ENCODE assay signal across 8 mouse cellular contexts in genomic region chr6:136543164-136543563, GRCm38 (mm10). TPM values are rescaled to one million over a fixed set of nuclear protein-coding genes. Genes with fewer than 3 reads are reported as not detected.
A peak's percentile ranks its signal among the peaks of the same experiment; 100 is the strongest.
DNase-seq lines count a peak whose midpoint lies in the region; ATAC-seq and TF ChIP-seq lines count a peak whose summit lies in the region.

No protein-coding gene starts in this region.

- no peaks in the 10 kb centered on the region for H3K9me3 ChIP-seq in forebrain, postnatal 0 days (ENCODE audit: low read length)
- no peaks in the 10 kb centered on the region for H3K9me3 ChIP-seq in hindbrain, embryonic 10.5 days
- H3K9me3 ChIP-seq in megakaryocyte, embryonic 14.5 days = no peaks in the 10 kb centered on the region
- H3K9me3 ChIP-seq in stomach, postnatal 0 days (ENCODE audit: control insufficient read depth, low read length) = no peaks in the 10 kb centered on the region

- peak overlapping the region; percentile 21 for H3K4me2 ChIP-seq in forebrain, postnatal 0 days (ENCODE audit: low read depth)
- peak overlapping the region; percentile 31 for H3K4me2 ChIP-seq in stomach, postnatal 0 days (replicated peaks; ENCODE audit: low read depth)

- H3K4me3 ChIP-seq in cerebellum, adult 2 months (replicated peaks; ENCODE audit: insufficient read depth, low read depth, low read length) = peak overlapping the region; percentile 12
- H3K4me3 ChIP-seq in forebrain, postnatal 0 days (ENCODE audit: low read depth, low read length) = no peak overlapping the region
- H3K4me3 ChIP-seq in hindbrain, embryonic 10.5 days = 0 out of 2 replicates have a peak overlapping the region, but pooled peaks have one; percentile 11
- H3K4me3 ChIP-seq in megakaryocyte, embryonic 14.5 days (replicated peaks) = peak overlapping the region; percentile 81
- H3K4me3 ChIP-seq in stomach, postnatal 0 days (ENCODE audit: low read depth, low read length) = no peak overlapping the region

- no peak for TF ChIP-seq CTCF in cerebellum, adult 2 months (IDR thresholded peaks at IDR 0.05; ENCODE audit: borderline replicate concordance, insufficient read depth, low read depth, low read length)
- TF ChIP-seq CTCF in forebrain, postnatal 0 days (IDR thresholded peaks at IDR 0.05; ENCODE audit: low read depth) = peak; percentile 30
- TF ChIP-seq CTCF in stomach, postnatal 0 days (IDR thresholded peaks at IDR 0.05; ENCODE audit: low read depth) = peak; percentile 23; the same call in 1 of the 2 replicates

- H3K36me3 ChIP-seq in forebrain, postnatal 0 days (ENCODE audit: insufficient read depth) = 0 out of 2 replicates have a peak, but pooled peaks cover 4% of the 10 kb centered on the region
- peaks cover 28% of the 10 kb centered on the region for H3K36me3 ChIP-seq in hindbrain, embryonic 10.5 days
- peaks cover 41% of the 10 kb centered on the region for H3K36me3 ChIP-seq in megakaryocyte, embryonic 14.5 days (replicated peaks; ENCODE audit: low read length)
- H3K36me3 ChIP-seq in stomach, postnatal 0 days (ENCODE audit: control insufficient read depth, insufficient read depth, low read length) = no peaks in the 10 kb centered on the region

- TF ChIP-seq EP300 in stomach, postnatal 0 days (optimal IDR thresholded peaks at IDR 0.05) = no peak

- WGBS in cerebellum, adult 2 months = 5% methylated on average over 6 of the region's 6 CpGs
- 3% methylated on average over 6 of the region's 6 CpGs for WGBS in forebrain, postnatal 0 days
- 17% methylated on average over 6 of the region's 6 CpGs for WGBS in hindbrain, embryonic 10.5 days
- WGBS in stomach, postnatal 0 days = 10% methylated on average over 6 of the region's 6 CpGs

- peak; percentile 36; the same call in 1 of the 2 replicates for TF ChIP-seq POLR2A in cerebellum, adult 2 months (IDR thresholded peaks at IDR 0.05; ENCODE audit: borderline replicate concordance, insufficient read depth, low read length)

- peak; percentile 85 for ATAC-seq in forebrain, postnatal 0 days
- peak; percentile 88 for ATAC-seq in stomach, postnatal 0 days (ENCODE audit: low FRiP score, low TSS enrichment)

- DNase-seq in layer of hippocampus, adult 11-12 months (ENCODE audit: low spot score) = peak; percentile 58
- no peak for DNase-seq in layer of hippocampus, postnatal 36 days
- peak; percentile 72 to 83 for DNase-seq in cerebellum, adult 2 months
- peak; percentile 73 for DNase-seq in forebrain, postnatal 0 days
- DNase-seq in hindbrain, embryonic 10.5 days (ENCODE audit: low spot score) = peak; percentile 79
- DNase-seq in left cerebral cortex, postnatal 4 days = peak; percentile 61
- peak; percentile 53 for DNase-seq in stomach, postnatal 0 days (ENCODE audit: low spot score)

- no peaks in the 10 kb centered on the region for H3K27me3 ChIP-seq in cerebellum, adult 2 months (ENCODE audit: control insufficient read depth, insufficient read depth, low read length)
- H3K27me3 ChIP-seq in forebrain, postnatal 0 days (ENCODE audit: insufficient read depth, low read length) = no peaks in the 10 kb centered on the region
- no peaks in the 10 kb centered on the region for H3K27me3 ChIP-seq in hindbrain, embryonic 10.5 days (ENCODE audit: insufficient read depth, poor library complexity, severe bottlenecking)
- H3K27me3 ChIP-seq in megakaryocyte, embryonic 14.5 days (replicated peaks) = no peaks in the 10 kb centered on the region
- H3K27me3 ChIP-seq in stomach, postnatal 0 days (ENCODE audit: control insufficient read depth, insufficient read depth, low read length) = no peaks in the 10 kb centered on the region

- H3K4me1 ChIP-seq in cerebellum, adult 2 months (ENCODE audit: control insufficient read depth, insufficient read depth, low read length) = peaks cover 13% of the 10 kb centered on the region
- peaks cover 15% of the 10 kb centered on the region for H3K4me1 ChIP-seq in forebrain, postnatal 0 days (ENCODE audit: insufficient read depth)
- H3K4me1 ChIP-seq in hindbrain, embryonic 10.5 days (replicated peaks) = peaks cover 63% of the 10 kb centered on the region
- peaks cover 69% of the 10 kb centered on the region for H3K4me1 ChIP-seq in megakaryocyte, embryonic 14.5 days
- H3K4me1 ChIP-seq in stomach, postnatal 0 days (replicated peaks; ENCODE audit: control insufficient read depth, insufficient read depth) = peaks cover 9% of the 10 kb centered on the region

- H3K9ac ChIP-seq in forebrain, postnatal 0 days = no peak overlapping the region
- H3K9ac ChIP-seq in stomach, postnatal 0 days (ENCODE audit: low read length) = 0 out of 2 replicates have a peak overlapping the region, but pooled peaks have one; percentile 27

- H3K27ac ChIP-seq in cerebellum, adult 2 months (ENCODE audit: insufficient read depth, low read length) = peak overlapping the region; percentile 18
- peak overlapping the region; percentile 65 for H3K27ac ChIP-seq in forebrain, postnatal 0 days (ENCODE audit: low read depth, low read length)
- H3K27ac ChIP-seq in hindbrain, embryonic 10.5 days = peak overlapping the region; percentile 87
- peak overlapping the region; percentile 63 for H3K27ac ChIP-seq in stomach, postnatal 0 days (replicated peaks)

- intact Hi-C loops in left cerebral cortex, postnatal 4 days (cut with DNase I) = no loop called here

RNA-seq across cellular contexts. Expression of gene Atf7ip, which starts 37.2 kb away (rescaled TPM):
- 100 to 1,000 TPM; 101 to 109 TPM for total RNA-seq in layer of hippocampus, postnatal 36 days (2021)
- polyA plus RNA-seq in cerebellum, adult 2 months (2012; rRNA removed) = 70.5 and 83.0 TPM in 2 replicates
- total RNA-seq in forebrain, postnatal 0 days (2014; rRNA removed) = 35.0 and 54.8 TPM in 2 replicates
- 12.6 and 23.5 TPM in 2 replicates for polyA plus RNA-seq in forebrain, postnatal 0 days (2015; fragmentation: Nextera tagmentation; extraction: Ambion mirVana)
- polyA plus RNA-seq in hindbrain, embryonic 10.5 days (2016; fragmentation: Nextera tagmentation; extraction: Ambion mirVana) = 41.8 and 47.2 TPM in 2 replicates
- total RNA-seq in left cerebral cortex, postnatal 4 days (2021) = 100 to 1,000 TPM; 142 TPM
- 4.6 and 12.1 TPM in 2 replicates for polyA plus RNA-seq in megakaryocyte, embryonic 14.5 days (2012; ENCODE audit: insufficient read depth, low replicate concordance)
- 8.4 and 9.5 TPM in 2 replicates for polyA plus RNA-seq in stomach, postnatal 0 days (2015; fragmentation: Nextera tagmentation; extraction: Ambion mirVana)

Comparison
In these comparisons a context has a peak if more than half of its experiments do, and no peak if none do; other contexts are left out.
1. DNase-seq: peak in layer of hippocampus, adult 11-12 months (single experiment), cerebellum, adult 2 months (2 of 2), forebrain, postnatal 0 days (single experiment), hindbrain, embryonic 10.5 days (single experiment), left cerebral cortex, postnatal 4 days (single experiment) and stomach, postnatal 0 days (single experiment); none in layer of hippocampus, postnatal 36 days (0 of 2).
2. H3K27ac ChIP-seq: peak in every context shown above with its lines; median percentile 87 in hindbrain, embryonic 10.5 days; 65 in forebrain, postnatal 0 days; 63 in stomach, postnatal 0 days; 18 in cerebellum, adult 2 months.
3. H3K4me3 ChIP-seq: peak in cerebellum, adult 2 months (single experiment), hindbrain, embryonic 10.5 days (single experiment) and megakaryocyte, embryonic 14.5 days (single experiment); none in forebrain, postnatal 0 days (single experiment) and stomach, postnatal 0 days (single experiment).